Mouse (Mus musculus) embryonic facial prominence, embryonic 13.5 days (tissue): ENCODE data around the gene Elane. TPM values are rescaled to one million over a fixed set of nuclear protein-coding genes. Genes with fewer than 3 reads are reported as not detected.

ENCODE experiments used
- ATAC-seq: fragments of 200-750 bp; cut with Nextera tagmentation; 2 replicates; pipeline ENCODE4 v1.8.0; 2017; ENCODE audit warnings: low read depth; ENCODE audit not compliant: insufficient number of reproducible peaks, insufficient read depth, low FRiP score, low TSS enrichment
- H3K27ac ChIP-seq: fragments of 300-500 bp; sonication (generic); 2 replicates; pipeline ENCODE4 v1.5.1; 2015; ENCODE audit warnings: moderate library complexity, mild to moderate bottlenecking, inconsistent platforms
- H3K27me3 ChIP-seq: fragments of 300-500 bp; sonication (generic); 2 replicates; pipeline ENCODE4 v1.6.1; 2015; ENCODE audit warnings: mild to moderate bottlenecking, inconsistent platforms
- H3K36me3 ChIP-seq: fragments of 300-500 bp; sonication (generic); 2 replicates; pipeline ENCODE4 v1.6.1; 2015; ENCODE audit warnings: mild to moderate bottlenecking, inconsistent platforms
- H3K4me1 ChIP-seq: fragments of 300-500 bp; sonication (generic); 2 replicates; pipeline ENCODE4 v1.6.1; 2015; ENCODE audit warnings: inconsistent platforms
- H3K4me2 ChIP-seq: fragments of 300-500 bp; sonication (generic); 2 replicates; pipeline ENCODE4 v1.6.1; 2015; ENCODE audit warnings: moderate library complexity, mild to moderate bottlenecking, inconsistent platforms
- H3K4me3 ChIP-seq: fragments of 300-500 bp; sonication (generic); 2 replicates; pipeline ENCODE4 v1.5.1; 2015; ENCODE audit warnings: mild to moderate bottlenecking, inconsistent platforms
- H3K9ac ChIP-seq: fragments of 300-500 bp; sonication (generic); 2 replicates; pipeline ENCODE4 v1.6.1; 2015; ENCODE audit warnings: mild to moderate bottlenecking, inconsistent platforms
- H3K9me3 ChIP-seq: fragments of 300-500 bp; sonication (generic); 2 replicates; pipeline ENCODE4 v1.6.1; 2016; ENCODE audit warnings: inconsistent platforms
- WGBS: fragments of 180-500 bp; shearing (Covaris S2); methylation state at CpG from one replicate; pipeline ENCODE4 v1.1.7; 2015; ENCODE audit warnings: mixed read lengths; 5-methylcytosine and 5-hydroxymethylcytosine counted together
- polyA plus RNA-seq: library from polyadenylated mRNA; unstranded; fragments of >200 nt; fragmentation: Nextera tagmentation; extraction: Ambion mirVana; gene quantifications from 2 replicates; pipeline ENCODE4 v1.2.1, GENCODE M21; 2015

Elane gene
- polyA plus RNA-seq, 1 experiment from 2014 or later = not detected

DNA sequence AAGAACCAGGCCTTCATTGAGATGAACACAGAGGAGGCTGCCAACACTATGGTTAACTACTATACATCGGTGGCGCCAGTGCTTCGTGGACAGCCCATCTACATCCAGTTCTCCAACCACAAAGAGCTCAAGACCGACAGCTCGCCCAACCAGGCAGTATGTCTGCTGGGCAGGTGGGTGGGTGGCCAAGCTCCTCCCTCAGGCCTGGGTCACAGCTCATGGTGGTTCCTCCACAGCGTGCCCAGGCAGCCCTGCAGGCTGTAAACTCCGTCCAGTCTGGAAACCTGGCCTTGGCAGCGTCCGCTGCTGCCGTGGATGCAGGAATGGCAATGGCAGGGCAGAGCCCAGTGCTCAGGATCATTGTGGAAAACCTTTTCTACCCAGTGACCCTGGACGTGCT, 26.9 kb upstream of the Elane start:
- 85% methylated on average over 11 of the region's 11 CpGs for WGBS
- Histone ChIP-seq H3K27ac (peak overlapping the region; percentile 66; the same call in 1 of the 2 replicates), H3K4me3 (no peak overlapping the region), H3K4me2 (peak overlapping the region; percentile 99; the same call in 1 of the 2 replicates), H3K27me3 (no peaks in the 10 kb centered on the region), H3K36me3 (peaks cover 77% of the 10 kb centered on the region), H3K9ac (no peak overlapping the region; the same call in 1 of the 2 replicates), H3K9me3 (no peaks in the 10 kb centered on the region), H3K4me1 (peaks cover 52% of the 10 kb centered on the region)
- ATAC-seq = no peak

- ATAC-seq = no peak
- no peak overlapping the region for H3K9ac ChIP-seq
Observed at GRCm38 (mm10) chr10:79860079-79860911, 25.8 kb upstream of the Elane start.

DNA sequence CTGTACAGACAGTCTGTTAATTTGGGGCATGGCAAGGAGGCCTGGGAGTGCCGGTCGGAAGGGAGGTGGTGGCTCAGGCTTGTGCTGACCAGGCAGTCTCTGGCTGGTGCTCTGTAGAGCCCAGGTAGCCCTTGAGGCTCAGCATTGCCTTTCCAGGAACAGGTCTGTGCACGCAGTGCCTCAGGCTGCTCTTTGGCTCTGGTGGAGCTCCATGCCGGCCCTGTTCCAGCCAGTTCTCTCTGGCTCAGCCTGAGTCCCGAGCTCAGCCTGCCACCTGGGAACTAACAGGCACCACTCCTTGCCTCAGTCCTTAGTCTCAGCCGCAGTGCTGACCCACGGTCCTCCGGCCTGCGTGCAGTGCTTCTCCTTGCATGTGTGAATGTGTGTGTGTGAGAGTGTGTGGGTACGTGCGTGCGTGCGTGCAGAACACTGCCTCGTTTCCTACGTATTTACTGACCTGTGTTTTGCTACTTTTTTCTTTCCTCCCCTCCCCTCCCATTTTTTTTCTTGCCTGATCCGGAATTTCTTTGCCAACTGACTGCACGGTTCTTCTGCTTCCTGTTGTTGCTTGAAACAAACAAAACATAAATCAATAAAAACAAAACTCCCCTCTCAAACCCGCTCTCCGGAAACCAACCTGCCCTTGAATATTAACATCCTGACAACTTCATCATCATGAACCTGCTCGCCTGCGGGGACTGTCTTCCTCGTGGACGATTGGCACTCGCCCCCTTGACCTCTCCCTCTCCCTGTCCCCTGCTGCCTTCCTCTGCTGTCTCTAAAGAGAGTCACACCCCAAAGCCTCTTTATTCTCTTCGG, 24.6 kb upstream of the Elane start:
- no peak overlapping the region for H3K9ac ChIP-seq
- peak overlapping the region; percentile 12; the same call in 1 of the 2 replicates for H3K27ac ChIP-seq
- H3K4me3 ChIP-seq = no peak overlapping the region; the same call in 1 of the 2 replicates
- H3K4me2 ChIP-seq = 0 out of 2 replicates have a peak overlapping the region, but pooled peaks have one; percentile 5
- H3K9me3 ChIP-seq = no peaks in the 10 kb centered on the region
- no peaks in the 10 kb centered on the region for H3K27me3 ChIP-seq
- peaks cover 96% of the 10 kb centered on the region for H3K36me3 ChIP-seq
- H3K4me1 ChIP-seq = peaks cover 52% of the 10 kb centered on the region
- WGBS = 75% methylated on average over 25 of the region's 25 CpGs
- no peak for ATAC-seq

More at GRCm38 (mm10) chr10:79860079-79860911, 25.8 kb upstream of the Elane start:
- Histone ChIP-seq H3K36me3 (peaks cover 87% of the 10 kb centered on the region), H3K9me3 (no peaks in the 10 kb centered on the region), H3K4me2 (0 out of 2 replicates have a peak overlapping the region, but pooled peaks have one; percentile 5), H3K27ac (0 out of 2 replicates have a peak overlapping the region, but pooled peaks have one; percentile 23), H3K4me1 (peaks cover 52% of the 10 kb centered on the region), H3K4me3 (no peak overlapping the region), H3K27me3 (no peaks in the 10 kb centered on the region)
- WGBS = 88% methylated on average over 26 of the region's 26 CpGs

- ATAC-seq = no peak
- H3K9ac ChIP-seq = 0 out of 2 replicates have a peak overlapping the region, but pooled peaks have one; percentile 40
- H3K27me3 ChIP-seq = no peaks in the 10 kb centered on the region
- H3K4me3 ChIP-seq = no peak overlapping the region
- WGBS = 84% methylated on average over 23 of the region's 23 CpGs
- H3K36me3 ChIP-seq = peaks cover 96% of the 10 kb centered on the region
- H3K27ac ChIP-seq = peak overlapping the region; percentile 12; the same call in 1 of the 2 replicates
- no peaks in the 10 kb centered on the region for H3K9me3 ChIP-seq
- peaks cover 44% of the 10 kb centered on the region for H3K4me1 ChIP-seq
- no peak overlapping the region for H3K4me2 ChIP-seq
Observed at GRCm38 (mm10) chr10:79862049-79862788, 23.8 kb upstream of the Elane start.

- no peaks in the 10 kb centered on the region for H3K9me3 ChIP-seq
- 62% methylated on average over 10 of the region's 10 CpGs for WGBS
- no peak for ATAC-seq
- H3K4me2 ChIP-seq = no peak overlapping the region
- H3K4me3 ChIP-seq = no peak overlapping the region
- H3K27me3 ChIP-seq = no peaks in the 10 kb centered on the region
- peaks cover 37% of the 10 kb centered on the region for H3K4me1 ChIP-seq
- H3K36me3 ChIP-seq = peaks cover 91% of the 10 kb centered on the region
- peak overlapping the region; percentile 12; the same call in 1 of the 2 replicates for H3K27ac ChIP-seq
- H3K9ac ChIP-seq = 0 out of 2 replicates have a peak overlapping the region, but pooled peaks have one; percentile 40
Observed at GRCm38 (mm10) chr10:79862925-79863324, 23.1 kb upstream of the Elane start.

- 46% methylated on average over 10 of the region's 10 CpGs for WGBS
- H3K27ac ChIP-seq = peak overlapping the region; percentile 69; the same call in 1 of the 2 replicates
- no peak for ATAC-seq
Observed at GRCm38 (mm10) chr10:79864351-79865188, 21.5 kb upstream of the Elane start.

GRCm38 (mm10) chr10:79865189-79865601, 20.9 kb upstream of the Elane start:
- WGBS = 68% methylated on average over 12 of the region's 12 CpGs
- Histone ChIP-seq H3K36me3 (peaks cover 86% of the 10 kb centered on the region), H3K27ac (peak overlapping the region; percentile 69; the same call in 1 of the 2 replicates)

More at GRCm38 (mm10) chr10:79864351-79865188, 21.5 kb upstream of the Elane start:
- Histone ChIP-seq H3K4me1 (peaks cover 21% of the 10 kb centered on the region), H3K27me3 (no peaks in the 10 kb centered on the region), H3K9ac (no peak overlapping the region), H3K4me2 (no peak overlapping the region), H3K36me3 (peaks cover 87% of the 10 kb centered on the region), H3K9me3 (no peaks in the 10 kb centered on the region), H3K4me3 (no peak overlapping the region)

DNA sequence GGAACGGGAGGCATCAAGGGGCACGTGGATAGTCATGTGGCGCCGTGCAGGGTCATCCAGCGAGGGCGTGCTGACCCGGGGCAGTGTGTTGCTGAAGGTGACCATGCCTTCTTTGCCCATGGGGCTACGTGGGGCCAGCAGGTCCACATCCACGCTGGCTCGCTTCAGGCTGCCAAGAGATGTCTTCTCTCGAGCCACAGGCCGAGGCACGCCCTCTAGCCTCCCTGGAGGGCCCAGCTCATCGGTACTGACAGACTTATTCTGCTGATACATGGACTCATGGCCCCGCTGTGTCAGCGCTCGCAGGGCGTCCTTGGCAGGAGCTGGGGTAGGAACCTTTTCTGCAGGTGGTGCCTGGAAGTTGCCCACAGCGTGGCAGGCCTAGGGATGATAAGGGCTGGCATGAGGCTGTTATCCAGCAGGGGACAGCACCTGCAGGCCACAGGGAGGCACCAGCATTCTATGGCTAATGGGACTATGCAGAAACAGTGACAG, 20.2 kb upstream of the Elane start:
- Histone ChIP-seq H3K4me3 (0 out of 2 replicates have a peak overlapping the region, but pooled peaks have one; percentile 1), H3K36me3 (peaks cover 84% of the 10 kb centered on the region), H3K27me3 (no peaks in the 10 kb centered on the region), H3K4me1 (peaks cover 13% of the 10 kb centered on the region), H3K4me2 (no peak overlapping the region), H3K9ac (peak overlapping the region; percentile 27; the same call in 1 of the 2 replicates), H3K27ac (peak overlapping the region; percentile 11; the same call in 1 of the 2 replicates), H3K9me3 (no peaks in the 10 kb centered on the region)
- no peak for ATAC-seq
- WGBS = 71% methylated on average over 19 of the region's 19 CpGs

More at GRCm38 (mm10) chr10:79865189-79865601, 20.9 kb upstream of the Elane start:
- ATAC-seq = 0 out of 2 replicates have a peak, but pooled peaks have one; percentile 11
- Histone ChIP-seq H3K27me3 (no peaks in the 10 kb centered on the region), H3K9me3 (no peaks in the 10 kb centered on the region), H3K4me2 (no peak overlapping the region), H3K9ac (no peak overlapping the region; the same call in 1 of the 2 replicates), H3K4me3 (0 out of 2 replicates have a peak overlapping the region, but pooled peaks have one; percentile 1), H3K4me1 (peaks cover 19% of the 10 kb centered on the region)

DNA sequence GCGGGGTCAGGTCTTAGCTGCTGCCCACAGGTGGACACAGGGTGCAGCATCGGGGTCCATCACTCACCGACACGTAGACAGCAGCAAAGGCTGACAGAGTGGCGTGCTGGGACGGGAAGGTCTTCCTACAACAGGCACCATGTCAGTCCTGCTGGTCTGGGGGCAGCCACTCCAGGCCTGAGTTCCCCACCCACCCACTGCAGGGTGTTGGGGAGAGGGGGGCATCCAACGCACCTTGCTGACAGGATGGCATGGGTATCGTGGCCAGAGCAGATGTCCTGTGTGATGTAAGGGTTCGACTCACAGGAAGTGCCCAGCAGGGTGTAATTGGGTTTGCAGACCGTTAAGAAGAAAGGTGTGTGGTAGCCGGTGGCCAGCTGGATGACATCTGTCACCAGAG, 19.4 kb upstream of the Elane start:
- Histone ChIP-seq H3K9ac (no peak overlapping the region), H3K27ac (no peak overlapping the region), H3K9me3 (no peaks in the 10 kb centered on the region), H3K4me1 (peaks cover 10% of the 10 kb centered on the region; the same call in 1 of the 2 replicates), H3K4me3 (0 out of 2 replicates have a peak overlapping the region, but pooled peaks have one; percentile 1), H3K4me2 (no peak overlapping the region), H3K27me3 (no peaks in the 10 kb centered on the region), H3K36me3 (peaks cover 84% of the 10 kb centered on the region)
- ATAC-seq = no peak
- WGBS = 83% methylated on average over 11 of the region's 11 CpGs

- WGBS = 96% methylated on average over 8 of the region's 8 CpGs
- H3K4me3 ChIP-seq = no peak overlapping the region
- H3K4me2 ChIP-seq = no peak overlapping the region
- no peaks in the 10 kb centered on the region for H3K9me3 ChIP-seq
- H3K36me3 ChIP-seq = peaks cover 40% of the 10 kb centered on the region
- 0 out of 2 replicates have a peak overlapping the region, but pooled peaks have one; percentile 11 for H3K9ac ChIP-seq
- peaks cover 23% of the 10 kb centered on the region for H3K4me1 ChIP-seq
- no peak overlapping the region for H3K27ac ChIP-seq
- no peaks in the 10 kb centered on the region for H3K27me3 ChIP-seq
- ATAC-seq = no peak
Observed at GRCm38 (mm10) chr10:79871845-79872244, 14.2 kb upstream of the Elane start.
